Mouse (Mus musculus) gastrocnemius, postnatal 14 days (tissue): ENCODE results near the gene Tom1l2. TPM values are rescaled to one million over a fixed set of nuclear protein-coding genes. Genes with fewer than 3 reads are reported as not detected.

Experiments
- DNase-seq: peaks from one replicate; pipeline ENCODE4 v3.0.0; 2021; ENCODE audit warnings: mixed read lengths
- intact Hi-C: fragments of 180-260 bp; cut with DNase I; formaldehyde crosslinking; loops from one replicate; pipeline ENCODE4 v1.15.1; 2025; ENCODE audit warnings: low total_unique reads
- total RNA-seq, 2 experiments: library from RNA; stranded (reverse); gene quantifications; 2 replicates each; pipeline ENCODE4 v1.2.3; 2021

The Tom1l2 gene
- total RNA-seq, 2 experiments from 2014 or later: 42.1 to 50.2 TPM

- no peak for DNase-seq
- intact Hi-C loops: no loop called here
Observed at GRCm38 (mm10) chr11:60280429-60281414, 72.0 kb downstream of the Tom1l2 start.

GRCm38 (mm10) chr11:60279483-60279882, 73.2 kb downstream of the Tom1l2 start:
- intact Hi-C loops: no loop called here

GRCm38 (mm10) chr11:60277771-60278170, 74.9 kb downstream of the Tom1l2 start:
- DNase-seq: no peak
- intact Hi-C loops: no loop called here

More at GRCm38 (mm10) chr11:60279483-60279882, 73.2 kb downstream of the Tom1l2 start:
- DNase-seq: no peak

- no peak for DNase-seq
- intact Hi-C loops: no loop called here
Observed at GRCm38 (mm10) chr11:60277164-60277740, 75.5 kb downstream of the Tom1l2 start.

GRCm38 (mm10) chr11:60276408-60277093, 76.2 kb downstream of the Tom1l2 start:
- no peak for DNase-seq

GRCm38 (mm10) chr11:60273273-60273805, 79.4 kb downstream of the Tom1l2 start:
- DNase-seq: no peak
- intact Hi-C loops: no loop called here

More at GRCm38 (mm10) chr11:60276408-60277093, 76.2 kb downstream of the Tom1l2 start:
- intact Hi-C loops: no loop called here

- no peak for DNase-seq
- intact Hi-C loops: no loop called here
Observed at GRCm38 (mm10) chr11:60268563-60268962, 84.1 kb downstream of the Tom1l2 start.

GRCm38 (mm10) chr11:60265271-60265985, 87.3 kb downstream of the Tom1l2 start:
- intact Hi-C loops: no loop called here
- DNase-seq: no peak

GRCm38 (mm10) chr11:60264651-60265050, 88.1 kb downstream of the Tom1l2 start:
- no peak for DNase-seq
- intact Hi-C loops: no loop called here

GRCm38 (mm10) chr11:60262396-60262795, 90.3 kb downstream of the Tom1l2 start:
- intact Hi-C loops: no loop called here
- no peak for DNase-seq

- intact Hi-C loops: no loop called here
Observed at GRCm38 (mm10) chr11:60260743-60261142, 92.0 kb downstream of the Tom1l2 start.

GRCm38 (mm10) chr11:60257696-60258095, 95.0 kb downstream of the Tom1l2 start:
- no peak for DNase-seq

More at GRCm38 (mm10) chr11:60260743-60261142, 92.0 kb downstream of the Tom1l2 start:
- no peak for DNase-seq

GRCm38 (mm10) chr11:60256713-60257112, 96.0 kb downstream of the Tom1l2 start:
- no peak for DNase-seq
- intact Hi-C loops: no loop called here

More at GRCm38 (mm10) chr11:60257696-60258095, 95.0 kb downstream of the Tom1l2 start:
- intact Hi-C loops: no loop called here

- intact Hi-C loops: no loop called here
- DNase-seq: no peak
Observed at GRCm38 (mm10) chr11:60256176-60256681, 96.5 kb downstream of the Tom1l2 start.

GRCm38 (mm10) chr11:60255639-60256038, 97.1 kb downstream of the Tom1l2 start:
- intact Hi-C loops: no loop called here
- DNase-seq: no peak

GRCm38 (mm10) chr11:60255181-60255580, 97.5 kb downstream of the Tom1l2 start:
- intact Hi-C loops: no loop called here
- DNase-seq: no peak

GRCm38 (mm10) chr11:60254308-60254707, 98.4 kb downstream of the Tom1l2 start:
- intact Hi-C loops: no loop called here
- no peak for DNase-seq

GRCm38 (mm10) chr11:60253546-60253945, 99.2 kb downstream of the Tom1l2 start:
- no peak for DNase-seq
- intact Hi-C loops: no loop called here
